Mouse (Mus musculus) MEL-GATA-1-ER (cell line): Measurements from ENCODE around the gene Tsga10ip.
"Not testable (repeated sequence)": the region's sequence is repeated elsewhere in the genome, so short reads cannot be mapped to it uniquely, and the experiment has no call there.

Experiments
- DNase-seq: peaks from one replicate; pipeline ENCODE4 v3.0.0-alpha.2; 2012; ENCODE audit warnings: low read depth; ENCODE audit errors: extremely low read depth

Tsga10ip gene

GRCm38 (mm10) chr19:5424092-5424781 lies 21.9 kb upstream of the Tsga10ip start:
- DNase-seq: no peak

- DNase-seq: no peak
These were observed 21.2 kb upstream of the Tsga10ip start for GRCm38 (mm10) chr19:5423561-5423960.

GRCm38 (mm10) chr19:5422895-5423443 lies 20.6 kb upstream of the Tsga10ip start:
- no peak for DNase-seq

DNA sequence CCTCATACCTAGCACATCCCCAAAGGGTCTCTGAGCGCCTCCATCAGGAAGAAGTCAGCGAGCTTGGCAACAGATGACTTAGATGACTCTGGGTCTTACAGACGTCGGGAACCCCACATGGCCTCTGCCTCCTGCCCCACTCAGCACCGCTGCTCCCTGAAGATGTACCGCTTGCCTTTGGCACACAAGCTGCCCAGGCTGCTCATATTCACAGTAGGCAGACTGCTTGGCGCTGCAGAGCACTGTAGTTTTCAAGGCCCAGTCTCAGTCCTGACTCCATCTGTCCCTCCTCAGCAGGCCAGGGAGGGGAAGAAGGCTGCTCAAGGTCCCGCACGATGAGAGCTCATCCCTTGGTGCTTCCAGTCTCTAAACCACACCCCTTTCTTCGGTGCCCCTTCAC lies 19.9 kb upstream of the Tsga10ip start:
- no peak for DNase-seq

GRCm38 (mm10) chr19:5421784-5422183 lies 19.5 kb upstream of the Tsga10ip start:
- no peak for DNase-seq

DNA sequence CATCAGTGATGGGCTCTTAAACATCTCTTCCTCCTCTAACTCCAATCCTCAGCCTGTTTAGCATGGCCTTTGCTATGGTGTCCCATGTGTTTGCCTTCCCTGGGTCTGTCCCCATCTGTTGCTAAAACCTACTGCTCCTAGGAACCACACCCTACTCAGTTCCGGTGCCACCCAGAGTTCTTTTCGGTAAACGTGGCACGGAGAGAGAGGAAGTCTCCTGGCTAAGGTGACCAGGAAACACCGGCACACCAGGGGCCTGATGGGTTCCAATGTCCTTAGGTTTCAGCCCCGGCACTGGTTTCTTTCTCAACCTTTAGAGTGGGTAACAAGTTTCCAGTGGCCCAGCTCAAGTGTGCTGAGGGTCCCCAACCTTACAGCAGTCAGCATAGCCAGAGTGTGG lies 18.3 kb upstream of the Tsga10ip start:
- DNase-seq: no peak

GRCm38 (mm10) chr19:5419630-5420029 lies 17.3 kb upstream of the Tsga10ip start:
- DNase-seq: no peak

- DNase-seq: no peak
These were observed 16.6 kb upstream of the Tsga10ip start for GRCm38 (mm10) chr19:5418750-5419466.

- DNase-seq: no peak
These were observed 12.2 kb upstream of the Tsga10ip start for GRCm38 (mm10) chr19:5414534-5414957.

- DNase-seq: no peak
These were observed 11.5 kb upstream of the Tsga10ip start for GRCm38 (mm10) chr19:5413840-5414239.

GRCm38 (mm10) chr19:5411961-5412360 lies 9.6 kb upstream of the Tsga10ip start:
- no peak for DNase-seq

GRCm38 (mm10) chr19:5410641-5411040 lies 8.3 kb upstream of the Tsga10ip start:
- DNase-seq: no peak

- no peak for DNase-seq
These were observed 6.7 kb upstream of the Tsga10ip start for GRCm38 (mm10) chr19:5409068-5409467.

DNA sequence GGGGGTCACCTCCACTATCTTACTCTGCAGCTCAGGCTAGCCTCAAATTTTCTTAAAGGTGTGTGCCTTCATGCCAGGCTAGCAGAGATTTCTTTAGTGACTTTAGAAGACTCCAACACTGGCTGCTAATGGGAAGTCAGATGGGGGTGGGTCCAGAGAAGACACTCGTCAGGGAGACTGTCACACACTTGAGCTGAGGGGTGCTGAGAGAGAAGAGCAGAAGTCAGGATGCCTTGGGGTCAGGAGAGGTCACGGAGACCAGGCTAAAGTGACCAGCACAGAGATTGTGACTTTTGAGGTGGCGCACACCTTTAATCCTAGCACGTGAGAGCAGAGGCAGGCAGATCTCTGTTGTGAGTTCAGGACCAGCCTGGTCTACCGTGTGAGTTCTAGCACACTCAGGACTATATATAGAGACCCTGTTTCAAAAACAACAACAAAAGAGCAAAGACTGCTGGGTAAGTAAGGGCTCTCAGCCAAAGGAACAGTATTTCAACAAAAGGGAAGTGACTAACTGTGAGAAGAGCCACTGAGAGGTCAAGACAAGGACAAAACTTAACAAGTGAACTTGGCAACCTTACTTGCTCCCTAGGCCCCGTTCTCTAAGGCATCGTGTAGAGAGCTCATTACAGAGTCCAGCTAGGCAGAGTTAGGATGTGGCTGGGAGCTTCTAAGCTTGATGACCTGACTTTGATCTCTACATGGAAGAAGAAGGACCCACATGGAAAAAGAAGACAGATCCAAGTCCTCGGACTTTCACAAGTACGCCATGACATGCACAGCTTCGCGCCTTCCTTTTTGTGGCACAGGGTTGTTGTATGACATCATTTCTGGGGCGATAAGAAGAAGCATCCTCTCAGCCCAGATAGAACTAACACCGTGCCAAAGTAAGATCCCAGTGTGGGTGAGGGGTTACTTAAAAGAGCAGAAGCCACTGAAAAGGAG lies 6.0 kb upstream of the Tsga10ip start:
- no peak for DNase-seq

DNA sequence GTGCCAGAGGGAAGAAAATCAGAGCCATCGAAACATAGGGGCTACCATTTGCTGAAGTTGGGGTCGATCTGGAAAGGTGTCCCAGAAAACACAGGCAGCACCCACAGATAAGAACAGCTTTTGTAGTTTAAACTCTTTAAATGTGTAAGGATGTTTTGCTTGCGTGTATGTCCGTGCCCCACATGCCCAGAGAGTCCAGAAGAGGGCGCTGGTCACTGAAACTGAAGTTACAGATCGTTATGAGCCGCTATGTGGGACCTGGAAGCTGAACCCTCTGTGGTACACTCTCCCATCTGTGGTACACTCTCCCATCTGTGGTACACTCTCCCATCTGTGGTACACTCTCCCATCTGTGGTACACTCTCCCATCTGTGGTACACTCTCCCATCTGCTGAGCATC lies 4.8 kb upstream of the Tsga10ip start:
- peak; percentile 65 for DNase-seq

DNA sequence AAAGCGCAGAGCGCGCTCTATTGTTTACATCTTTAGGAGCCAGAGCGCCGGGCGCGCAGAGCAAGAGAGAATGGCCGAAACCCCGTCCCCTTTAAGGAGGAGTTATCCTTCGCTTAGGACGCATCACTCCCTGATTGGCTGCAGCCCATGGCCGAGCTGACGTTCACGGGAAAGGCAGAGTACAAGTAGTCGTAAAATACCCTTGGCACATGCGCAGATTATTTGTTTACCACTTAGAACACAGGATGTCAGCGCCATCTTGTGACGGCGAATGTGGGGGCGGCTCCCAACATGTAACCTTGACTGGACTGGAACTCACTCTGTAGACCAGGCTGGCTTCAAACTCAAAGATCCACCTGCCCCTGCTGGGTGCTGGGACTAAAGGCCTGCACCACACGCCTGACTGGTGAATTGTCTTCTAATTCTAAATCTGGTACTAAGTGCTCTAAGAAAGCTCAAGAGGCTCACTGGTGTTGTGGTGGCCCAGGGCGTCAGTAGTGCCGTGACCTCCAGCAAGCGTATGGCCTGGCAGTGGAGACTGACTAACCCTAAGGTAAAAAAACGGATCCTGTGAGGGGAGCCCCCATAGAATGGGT lies 4.3 kb upstream of the Tsga10ip start:
- DNase-seq: not testable (repeated sequence)

DNA sequence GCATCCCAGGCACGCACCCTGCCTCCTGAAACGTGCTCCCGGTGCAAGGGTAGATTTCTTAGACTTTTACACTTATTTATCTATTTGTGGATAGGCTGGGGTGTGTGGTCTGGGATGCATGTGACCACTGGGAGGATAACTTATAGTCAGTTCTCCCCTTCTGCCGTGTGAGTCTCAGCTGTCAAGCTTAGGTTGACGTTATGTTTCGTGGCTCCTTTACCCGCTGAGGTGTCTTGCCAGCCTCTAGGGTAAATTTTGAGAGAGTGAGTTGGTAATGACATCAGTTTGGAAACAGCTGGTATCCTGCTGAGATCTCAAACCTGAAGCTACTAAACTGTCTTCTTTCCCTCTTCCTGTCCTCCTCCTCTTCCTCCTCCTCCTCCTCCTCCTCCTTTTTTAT lies 3.6 kb upstream of the Tsga10ip start:
- DNase-seq: no peak

- not testable (repeated sequence) for DNase-seq
These were observed 1.3 kb downstream of the Tsga10ip start for GRCm38 (mm10) chr19:5401073-5401472.

DNA sequence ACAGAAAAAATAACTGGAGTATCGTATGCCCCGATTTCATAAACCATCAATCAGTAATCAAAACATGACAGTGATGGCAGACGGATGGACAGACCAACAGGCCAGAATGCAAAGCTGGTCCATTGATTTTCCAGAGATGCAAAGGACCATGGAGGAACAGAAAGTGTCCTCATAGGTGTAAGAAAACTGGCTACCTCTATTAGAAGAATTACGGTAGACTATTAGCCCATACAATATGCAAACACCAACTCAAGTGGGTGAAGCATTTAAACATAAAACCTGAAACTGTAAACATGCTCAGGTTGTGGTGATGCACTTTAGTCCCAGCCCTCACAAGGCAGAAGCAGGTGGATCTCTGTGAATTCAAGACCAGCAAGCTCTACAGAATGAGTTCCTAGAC lies 7.0 kb downstream of the Tsga10ip start:
- DNase-seq: no peak

DNA sequence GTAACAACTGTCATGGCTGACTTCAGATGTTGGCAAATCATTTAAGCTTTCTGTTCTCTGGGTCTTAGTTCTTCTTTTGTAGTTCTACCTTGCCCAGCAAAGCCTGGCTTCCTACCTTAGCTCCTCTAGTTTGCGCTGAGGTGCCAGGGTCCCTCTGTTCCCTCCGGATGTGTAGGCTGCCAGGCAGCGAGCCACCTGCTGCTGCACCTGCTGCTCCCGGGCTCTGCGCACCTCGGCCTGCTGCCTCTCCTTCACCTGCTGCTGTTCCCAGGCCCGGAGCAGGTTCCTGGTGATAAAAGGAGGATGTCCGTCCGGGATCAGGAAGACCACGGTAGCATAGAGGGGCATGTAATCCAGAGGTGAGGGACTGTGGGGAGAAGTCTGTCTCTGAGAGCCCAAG lies 8.2 kb downstream of the Tsga10ip start:
- no peak for DNase-seq

GRCm38 (mm10) chr19:5392892-5393291 lies 9.4 kb downstream of the Tsga10ip start:
- no peak for DNase-seq
